Mouse (Mus musculus) Patski (cell line): ENCODE results near the gene Epop. TPM values are rescaled to one million over a fixed set of nuclear protein-coding genes. Genes with fewer than 3 reads are reported as not detected.

Source experiments
- ATAC-seq: fragments of 100-300 bp; one replicate; pipeline ENCODE4 v1.8.0; 2021
- CTCF ChIA-PET: fragments of 350-600 bp; sonication (Branson Sonifier 250); formaldehyde crosslinking; loops from one replicate; lab custom pipeline; 2022; ENCODE audit warnings: inconsistent platforms; lab: Charles Lee
- POLR2A ChIA-PET: fragments of 350-600 bp; sonication (Branson Sonifier 250); formaldehyde crosslinking; loops from one replicate; lab custom pipeline; 2022; ENCODE audit warnings: antibody characterized with exemption, inconsistent platforms; lab: Charles Lee
- DNase-seq: peaks from one replicate; pipeline ENCODE4 v3.0.0-alpha.2; 2011; ENCODE audit warnings: low read depth, low spot score
- H3K27me3 ChIP-seq: fragments of 371-371 bp; one replicate; pipeline ENCODE4 v1.5.1; 2021
- CTCF ChIP-seq: fragments of 100-300 bp; IDR thresholded peaks from one replicate; pipeline ENCODE4 v1.5.1; 2021
- in situ Hi-C: fragments of 300-500 bp; cut with MboI; formaldehyde crosslinking; loops from 3 replicates; pipeline ENCODE4 v1.11.1; 2018; ENCODE audit warnings: low pct_unique_long_range_greater_than_20kb, mixed read lengths
- polyA plus RNA-seq: library from polyadenylated mRNA; unstranded; gene quantifications from one replicate; pipeline ENCODE4 v1.2.3, GENCODE M21; 2021

The Epop gene
- polyA plus RNA-seq, 1 experiment from 2014 or later, result 5.3 TPM

DNA sequence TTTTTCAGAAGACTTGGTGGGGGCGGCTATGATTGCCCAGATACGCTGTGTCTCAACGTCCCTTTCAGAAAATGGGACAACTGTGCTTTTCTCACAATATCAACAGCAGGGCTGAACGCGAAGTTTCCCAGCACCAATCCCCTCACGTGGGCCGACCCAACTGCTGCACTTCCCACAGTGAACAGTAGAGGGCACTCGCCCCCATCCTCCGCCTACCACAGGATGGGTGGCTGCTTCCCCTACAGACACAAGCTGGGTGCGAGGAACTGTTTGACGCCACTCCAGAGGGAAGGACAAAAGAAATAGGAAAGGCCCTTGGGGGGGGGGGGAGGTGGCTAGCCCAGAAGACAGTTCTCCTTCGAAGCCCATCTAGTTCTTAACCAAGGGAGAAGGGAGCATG is 2.4 kb upstream of the Epop start:
- in situ Hi-C loops, result loop anchor here (5.0 kb wide), 1 partner anchor 35 kb away; no protein-coding TSS in a partner anchor
- TF ChIP-seq CTCF, result peak; percentile 92
- peaks cover 3% of the 10 kb centered on the region for H3K27me3 ChIP-seq
- ATAC-seq (peak; percentile 32), DNase-seq (no peak)
- ChIA-PET POLR2A (no interaction called here), CTCF (interaction anchor here (1.0 to 2.3 kb wide), 4 partner anchors 10 to 100 kb away, joined by 3 to 5 read pairs (median 4); partner anchors contain the start of gene Pcgf2)

DNA sequence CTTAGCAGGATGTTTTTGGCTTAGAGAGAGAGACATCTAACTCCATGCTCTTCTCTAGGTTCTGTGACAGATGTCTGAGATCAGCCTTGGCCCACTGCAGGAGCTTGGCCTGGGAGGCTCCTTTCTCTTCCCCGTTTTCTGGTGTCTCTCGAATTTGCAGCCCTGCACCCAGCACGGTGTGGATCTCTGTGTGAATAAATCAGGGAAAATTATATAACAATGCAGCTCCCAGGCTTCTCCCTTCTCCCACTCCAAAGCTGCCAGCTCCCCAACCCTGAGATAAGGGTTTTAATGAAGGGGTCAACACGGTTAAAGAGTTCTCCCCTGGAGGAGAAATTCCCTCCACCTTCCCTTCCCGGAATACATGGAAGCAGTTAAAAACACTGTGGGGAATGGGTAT is 2.0 kb upstream of the Epop start:
- no peak for TF ChIP-seq CTCF
- in situ Hi-C loops, result loop anchor here (5.0 kb wide), 1 partner anchor 36 kb away; no protein-coding TSS in a partner anchor
- no peak for DNase-seq
- POLR2A ChIA-PET, result no interaction called here
- H3K27me3 ChIP-seq, result peaks cover 3% of the 10 kb centered on the region
- ATAC-seq, result no peak
- CTCF ChIA-PET, result interaction anchor here (1.1 to 2.3 kb wide), 3 partner anchors 13 to 100 kb away, joined by 4 to 7 read pairs (median 5); partner anchors contain the start of gene Pcgf2

DNA sequence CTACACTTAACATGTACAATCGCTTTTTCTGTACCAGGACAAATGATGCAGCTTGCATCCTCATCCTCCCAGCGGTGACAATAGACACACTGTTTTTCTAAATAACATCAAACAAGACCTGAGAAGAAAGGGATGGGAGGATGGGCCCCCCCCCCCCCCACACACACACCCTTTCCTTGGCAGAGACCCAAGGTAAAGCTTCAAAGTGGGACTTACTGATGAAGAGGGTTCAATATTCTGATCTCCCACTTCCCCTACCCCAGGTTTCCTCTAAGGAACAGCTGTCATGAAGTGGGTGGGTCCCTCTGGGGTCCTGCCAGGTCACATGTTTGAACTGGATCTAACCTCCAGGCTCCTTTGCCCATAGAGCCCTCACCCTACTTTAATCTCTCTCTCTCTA is 1.5 kb upstream of the Epop start:
- ChIA-PET POLR2A (no interaction called here), CTCF (interaction anchor here (1.1 to 2.3 kb wide), 3 partner anchors 14 to 99 kb away, joined by 4 to 7 read pairs (median 5); partner anchors contain the start of gene Pcgf2)
- TF ChIP-seq CTCF, result no peak
- in situ Hi-C loops, result loop anchor here (5.0 kb wide), 1 partner anchor 36 kb away; no protein-coding TSS in a partner anchor
- no peak for DNase-seq
- no peak for ATAC-seq
- peaks cover 3% of the 10 kb centered on the region for H3K27me3 ChIP-seq

DNA sequence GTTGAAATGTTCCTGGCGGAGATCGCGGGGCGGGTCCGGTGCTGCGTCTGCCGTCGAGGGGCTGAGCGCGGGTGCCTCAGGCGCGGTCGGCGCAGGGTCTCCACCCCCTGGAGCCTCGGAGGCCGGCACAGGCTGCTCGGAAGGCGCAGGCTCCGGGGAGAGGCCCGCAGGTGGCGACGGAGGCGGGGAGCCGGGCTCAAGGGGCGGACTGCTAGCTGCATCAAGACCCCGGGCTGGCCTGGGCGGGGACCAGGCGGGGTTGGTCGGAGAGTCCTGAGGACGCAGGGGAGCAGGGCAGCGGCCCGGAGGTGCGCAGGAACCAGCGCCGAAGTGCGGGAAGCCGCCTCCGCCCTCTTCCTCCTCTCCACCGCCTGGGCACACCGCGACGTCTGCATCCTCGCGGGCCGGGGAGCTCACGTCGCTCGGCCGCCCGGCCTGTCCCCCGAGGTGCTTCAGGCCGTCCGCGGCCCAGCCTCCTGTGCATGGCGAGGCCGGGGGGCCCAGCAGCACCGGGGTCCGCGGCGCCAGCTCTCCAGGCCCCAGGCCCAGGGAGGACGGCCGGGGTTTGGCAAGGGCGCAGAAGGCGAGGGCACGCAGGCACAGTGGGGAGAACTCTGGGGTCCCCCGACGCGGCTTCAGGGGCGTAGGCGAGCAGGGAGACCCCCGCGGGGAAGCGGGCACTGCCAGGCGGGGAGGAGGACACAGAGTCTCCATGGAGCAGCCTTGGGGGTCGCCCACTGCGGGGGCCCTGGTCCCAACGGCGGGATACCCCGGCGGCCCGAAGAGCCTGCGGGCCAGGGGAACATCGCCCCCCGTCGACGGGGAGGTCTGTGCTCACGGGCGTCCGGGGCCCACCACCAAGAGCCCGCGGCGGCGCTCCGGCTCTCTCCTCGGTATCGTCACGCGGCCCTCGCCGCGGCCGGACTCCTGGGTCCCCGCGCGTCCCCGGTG is 659 bp downstream of the Epop start:
- peaks cover 13% of the 10 kb centered on the region for H3K27me3 ChIP-seq
- no peak for DNase-seq
- in situ Hi-C loops, result no loop called here
- no peak for ATAC-seq
- POLR2A ChIA-PET, result no interaction called here
- CTCF ChIA-PET, result interaction anchor here (1.0 to 1.2 kb wide), 2 partner anchors 70 to 108 kb away, joined by 3 read pairs; no protein-coding TSS in a partner anchor
- no peak for TF ChIP-seq CTCF

DNA sequence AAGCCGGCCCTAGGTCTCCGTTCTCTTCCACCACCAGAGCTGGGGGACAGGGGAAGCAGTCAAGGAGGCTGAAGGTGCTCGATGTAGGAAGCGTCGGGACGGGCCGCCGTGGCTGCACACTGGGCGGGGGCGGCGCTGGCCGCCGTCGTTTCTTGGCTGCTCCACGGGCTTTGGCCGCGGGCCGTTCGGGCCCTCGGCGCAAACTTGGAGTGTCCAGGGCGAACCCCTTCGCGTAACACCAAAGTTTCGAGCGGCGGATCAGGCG is 1.3 kb downstream of the Epop start:
- CTCF ChIA-PET, result no interaction called here

DNA sequence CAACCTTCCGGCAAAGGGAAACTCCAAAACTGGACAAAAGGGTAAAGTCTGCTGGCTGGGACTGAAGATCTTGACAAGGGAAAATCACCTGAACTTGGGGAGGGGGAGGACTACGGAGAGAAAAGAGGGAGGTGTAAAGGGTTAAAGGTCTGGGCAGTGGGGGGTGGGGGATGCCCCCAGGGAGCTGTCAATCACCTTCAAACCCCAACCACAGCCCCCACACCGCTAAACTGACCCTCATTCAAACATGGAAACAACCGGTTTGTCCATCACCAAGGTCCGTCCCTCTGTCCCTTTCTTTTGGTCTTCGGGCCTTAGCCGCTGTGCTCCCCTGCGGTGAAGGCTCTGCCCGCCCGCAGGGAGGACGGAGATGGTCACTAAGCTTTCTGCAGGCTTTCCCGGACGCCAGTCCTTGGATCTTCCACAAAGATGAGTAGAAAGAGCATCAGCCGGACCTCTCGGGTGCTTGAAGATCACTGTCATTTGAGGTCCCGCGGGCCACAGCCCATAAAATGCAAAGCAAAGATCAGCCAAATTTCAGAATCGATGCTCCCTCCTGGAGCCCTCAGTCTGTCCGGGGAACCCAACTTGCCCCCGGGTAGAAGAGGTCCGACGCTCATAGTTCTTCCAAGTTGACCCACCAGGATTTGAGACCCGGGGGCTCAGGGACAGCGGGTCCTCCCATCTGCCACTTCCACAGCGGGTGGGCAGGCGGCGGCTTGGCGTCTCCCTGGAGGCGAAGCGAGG is 1.8 kb downstream of the Epop start:
- no peak for DNase-seq

More for the DNA sequence above, 1.3 kb downstream of the Epop start:
- no peak for DNase-seq
- H3K27me3 ChIP-seq, result peaks cover 13% of the 10 kb centered on the region
- POLR2A ChIA-PET, result no interaction called here
- no peak for ATAC-seq
- in situ Hi-C loops, result no loop called here
- TF ChIP-seq CTCF, result no peak

DNA sequence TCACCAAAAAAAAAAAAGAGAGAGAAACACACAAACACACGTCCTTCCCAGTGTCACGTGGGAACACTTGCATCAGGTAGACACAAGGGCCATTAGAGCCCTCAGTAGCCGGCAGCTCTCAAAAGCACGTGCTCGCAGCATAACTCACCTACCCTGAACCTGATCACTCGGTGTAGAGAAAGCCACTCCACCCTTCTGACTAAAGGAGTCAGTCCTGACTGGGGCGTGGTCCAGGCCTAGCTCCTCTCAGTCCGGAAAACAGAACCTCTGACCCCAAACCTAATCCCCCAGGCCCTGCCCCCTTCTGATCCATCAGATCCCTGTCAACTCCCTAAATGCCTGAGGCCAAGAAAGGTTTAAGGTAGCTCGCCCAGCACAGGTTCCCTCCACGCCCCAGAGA is 2.7 kb downstream of the Epop start:
- POLR2A ChIA-PET, result no interaction called here
- peaks cover 13% of the 10 kb centered on the region for H3K27me3 ChIP-seq
- CTCF ChIA-PET, result no interaction called here
- in situ Hi-C loops, result no loop called here
- no peak for TF ChIP-seq CTCF
- DNase-seq (no peak), ATAC-seq (no peak)

More for the DNA sequence above, 1.8 kb downstream of the Epop start:
- in situ Hi-C loops, result no loop called here
- POLR2A ChIA-PET, result no interaction called here
- CTCF ChIA-PET, result no interaction called here
- ATAC-seq, result no peak
- peaks cover 13% of the 10 kb centered on the region for H3K27me3 ChIP-seq
- no peak for TF ChIP-seq CTCF

DNA sequence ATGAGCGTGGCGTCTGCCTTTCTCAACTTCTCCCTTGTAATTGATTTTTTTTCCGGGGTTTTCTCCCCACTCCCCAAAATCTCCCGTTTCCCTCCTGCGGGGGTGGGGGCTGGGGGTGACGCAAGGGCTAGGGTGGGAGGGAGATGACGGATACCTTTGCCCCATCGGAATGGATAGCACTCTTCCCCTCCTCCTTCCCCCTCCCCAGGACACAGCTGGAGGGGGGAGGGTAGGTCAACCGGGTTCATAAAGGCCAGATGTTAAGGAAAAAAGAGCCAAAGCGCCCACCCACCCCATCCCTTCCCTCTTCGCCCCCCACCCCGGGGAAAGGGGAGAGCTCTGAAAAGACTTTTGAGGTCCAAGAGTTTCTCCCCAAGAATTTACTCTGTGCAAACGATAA is 3.1 kb downstream of the Epop start:
- no peak for DNase-seq
- in situ Hi-C loops, result no loop called here
- no peak for TF ChIP-seq CTCF
- peaks cover 13% of the 10 kb centered on the region for H3K27me3 ChIP-seq
- ChIA-PET POLR2A (no interaction called here), CTCF (no interaction called here)
- no peak for ATAC-seq

DNA sequence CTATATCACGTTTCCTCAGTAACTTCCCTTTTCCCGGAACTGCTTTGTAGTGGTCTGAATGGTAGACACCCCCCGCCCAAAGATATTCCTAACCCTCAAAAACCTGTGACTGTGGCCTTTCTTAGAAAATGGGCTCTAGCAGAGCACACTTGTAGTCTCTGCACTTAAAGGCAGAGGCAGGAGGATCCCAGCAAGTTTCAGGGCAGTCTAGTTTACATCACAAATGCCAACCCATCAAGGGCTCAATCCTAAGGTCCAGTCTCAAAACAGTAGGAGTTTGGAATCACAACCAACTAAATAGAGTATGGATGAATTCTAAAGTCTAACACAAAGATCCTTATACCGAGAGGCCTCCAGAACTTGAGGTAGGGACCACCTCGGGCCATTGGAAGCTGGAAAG is 4.0 kb downstream of the Epop start:
- CTCF ChIA-PET, result no interaction called here
- in situ Hi-C loops, result no loop called here
- ATAC-seq, result no peak
- peaks cover 13% of the 10 kb centered on the region for H3K27me3 ChIP-seq
- no peak for DNase-seq
- POLR2A ChIA-PET, result interaction anchor here (0.6 kb wide), 1 partner anchor 129 kb away, joined by 3 read pairs; no protein-coding TSS in a partner anchor
- TF ChIP-seq CTCF, result no peak

DNA sequence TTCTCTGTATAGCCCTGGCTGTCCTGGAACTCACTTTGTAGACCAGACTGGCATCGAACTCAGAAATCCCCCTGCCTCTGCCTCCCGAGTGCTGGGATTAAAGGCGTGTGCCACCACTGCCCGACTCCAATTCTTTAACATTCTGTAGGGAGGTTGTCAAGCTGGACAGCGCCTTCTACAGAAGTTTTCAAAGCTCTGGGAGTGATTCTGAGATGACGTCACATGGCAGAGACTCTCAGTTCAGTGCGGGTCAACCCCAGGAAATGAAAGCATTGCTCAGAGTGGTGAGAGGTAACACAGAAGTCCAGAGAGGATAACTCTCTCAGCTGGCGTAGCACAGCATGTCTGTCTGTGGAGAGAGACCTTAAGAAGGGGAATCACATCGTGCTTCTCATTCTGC is 6.3 kb downstream of the Epop start:
- ChIA-PET CTCF (interaction anchor here (1.8 kb wide), 1 partner anchor 91 kb away, joined by 6 read pairs; no protein-coding TSS in a partner anchor), POLR2A (no interaction called here)

More for the DNA sequence above, 6.3 kb downstream of the Epop start:
- ATAC-seq, result no peak
- no peak for TF ChIP-seq CTCF
- in situ Hi-C loops, result loop anchor here (5.0 kb wide), 4 partner anchors 46 to 206 kb away; partner anchors contain the start of genes Arhgap23 and Srcin1
- no peak for DNase-seq
- peaks cover 10% of the 10 kb centered on the region for H3K27me3 ChIP-seq
